Mouse (Mus musculus) frontal cortex, postnatal 36 days (tissue): Measurements from ENCODE around the gene Ccdc142.
A peak's percentile ranks its signal among the peaks of the same experiment; 100 is the strongest.

Experiments
- DNase-seq, 2 experiments: peaks; one replicate each; pipeline ENCODE4 v3.0.0; 2022; ENCODE audit warnings: low spot score in 2 of 2

Ccdc142 gene

DNA sequence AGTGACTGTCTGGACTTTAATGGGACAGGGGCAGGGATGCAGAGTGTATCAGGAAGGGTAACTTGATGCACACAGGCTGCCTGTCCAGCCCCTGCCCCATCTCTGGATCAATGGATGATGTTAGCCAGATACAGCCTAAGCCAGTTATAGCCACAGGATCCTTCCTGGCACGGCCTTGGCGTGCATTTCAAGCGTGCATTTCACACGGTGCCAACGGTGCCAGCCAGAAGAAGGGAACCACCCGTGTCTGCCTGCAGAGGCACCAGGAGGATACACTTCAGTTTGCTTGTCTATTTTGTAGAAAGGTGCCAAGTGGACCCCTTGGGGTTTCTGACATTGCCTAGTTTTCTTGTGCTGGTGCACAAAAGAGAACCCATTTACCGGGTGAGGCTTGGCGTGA, 38.6 kb downstream of the Ccdc142 start:
- DNase-seq: no peak

DNA sequence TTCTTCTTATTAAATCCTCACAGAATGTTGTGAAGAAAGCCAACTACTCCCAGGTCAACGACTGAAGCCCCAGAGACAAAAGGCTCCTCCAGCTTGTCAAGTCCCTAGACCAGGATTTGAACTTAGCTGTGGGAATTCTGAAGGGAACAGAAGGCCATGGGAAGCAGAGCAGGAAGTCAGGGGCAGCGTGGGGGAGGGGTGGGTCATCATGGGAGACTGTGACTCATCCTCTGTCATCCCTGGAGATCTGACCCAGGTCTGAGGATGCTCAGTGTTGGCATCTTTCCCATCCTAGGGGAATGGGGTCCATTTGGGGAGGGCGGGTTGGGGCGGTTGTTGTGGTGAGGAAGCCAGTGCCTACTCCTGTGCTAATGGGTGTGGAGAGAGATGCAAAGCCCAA, 40.2 kb downstream of the Ccdc142 start:
- no peak for DNase-seq

DNA sequence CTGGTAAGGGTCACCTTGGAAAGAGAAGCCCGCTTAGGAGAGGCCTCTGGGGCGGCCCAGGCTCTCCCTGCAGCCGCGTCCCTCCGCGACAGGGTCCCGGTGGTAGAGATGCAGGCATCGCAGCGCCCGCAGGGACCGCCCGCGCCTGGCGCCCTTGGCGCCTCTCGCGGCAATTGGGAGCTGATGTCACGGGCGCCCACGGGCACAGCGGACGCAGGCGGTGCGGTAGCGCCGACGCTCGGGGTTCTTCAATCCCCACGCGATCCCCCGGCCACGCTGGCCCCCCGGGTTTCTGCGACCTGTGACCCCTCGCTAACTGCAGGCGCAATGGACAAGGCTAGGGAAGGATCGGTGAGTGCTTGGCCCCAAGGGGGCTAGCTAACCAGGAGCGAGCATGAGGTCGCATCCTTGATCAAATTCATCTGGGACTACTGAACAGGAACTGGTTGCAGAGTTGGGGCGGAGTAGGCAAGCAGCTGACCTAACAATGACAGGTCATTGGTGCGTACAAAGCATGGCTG, 40.9 kb downstream of the Ccdc142 start:
- peak; percentile 72 to 76 for DNase-seq

DNA sequence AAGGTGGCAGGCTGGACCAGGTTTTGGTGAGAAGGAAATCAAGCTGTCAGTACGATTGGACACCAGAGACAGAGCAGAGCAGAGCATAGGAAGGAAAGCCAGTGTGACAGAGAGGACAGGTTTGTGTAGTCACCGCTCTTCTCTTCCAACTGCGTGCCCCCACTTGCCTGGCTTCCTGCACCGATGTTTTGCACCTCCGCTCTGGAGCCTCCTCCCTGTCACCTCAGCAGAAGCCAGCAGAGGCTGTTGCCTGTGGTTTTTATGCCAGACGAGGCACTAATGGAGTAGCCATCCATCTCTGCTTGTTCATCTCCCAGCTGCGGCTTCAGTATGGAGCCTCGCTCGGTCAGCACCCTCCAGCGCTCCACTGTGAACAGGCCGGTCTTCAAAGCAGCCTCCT, 41.5 kb downstream of the Ccdc142 start:
- peak; percentile 51 to 55 for DNase-seq

DNA sequence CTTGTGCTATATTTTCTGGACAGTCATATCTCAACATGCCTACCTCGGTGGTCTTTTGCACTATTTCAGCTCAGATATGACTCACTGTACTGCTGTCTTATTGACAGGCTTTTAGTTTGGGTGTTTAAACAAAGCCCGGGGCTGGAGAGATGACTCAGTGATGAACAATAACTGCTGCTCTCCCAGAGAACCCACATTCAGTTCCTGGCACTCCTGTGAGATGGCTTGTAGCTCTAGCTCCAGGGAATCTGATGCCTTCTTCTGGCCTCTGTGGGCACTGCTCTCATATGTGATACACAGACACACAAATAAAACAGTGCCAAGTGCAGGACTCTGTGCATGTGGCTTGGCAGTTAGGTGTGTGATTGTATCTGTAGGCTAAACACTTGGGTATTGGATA, 43.8 kb downstream of the Ccdc142 start:
- no peak for DNase-seq

DNA sequence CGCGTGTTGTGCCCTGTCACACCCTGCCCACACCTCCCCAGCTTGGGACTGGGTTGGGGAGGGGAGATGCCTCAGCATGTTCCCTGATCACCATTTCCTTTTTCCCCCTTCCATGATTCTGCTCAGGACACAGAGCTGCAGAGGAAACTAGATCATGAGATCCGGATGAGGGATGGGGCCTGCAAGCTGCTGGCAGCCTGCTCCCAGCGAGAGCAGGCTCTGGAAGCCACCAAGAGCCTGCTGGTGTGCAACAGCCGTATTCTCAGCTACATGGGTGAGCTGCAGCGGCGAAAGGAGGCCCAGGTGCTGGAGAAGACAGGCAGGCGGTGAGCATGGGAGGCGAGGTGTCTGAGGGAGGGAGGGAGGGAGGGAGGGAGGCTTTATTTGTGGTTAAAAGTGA, 44.4 kb downstream of the Ccdc142 start:
- DNase-seq: no peak

DNA sequence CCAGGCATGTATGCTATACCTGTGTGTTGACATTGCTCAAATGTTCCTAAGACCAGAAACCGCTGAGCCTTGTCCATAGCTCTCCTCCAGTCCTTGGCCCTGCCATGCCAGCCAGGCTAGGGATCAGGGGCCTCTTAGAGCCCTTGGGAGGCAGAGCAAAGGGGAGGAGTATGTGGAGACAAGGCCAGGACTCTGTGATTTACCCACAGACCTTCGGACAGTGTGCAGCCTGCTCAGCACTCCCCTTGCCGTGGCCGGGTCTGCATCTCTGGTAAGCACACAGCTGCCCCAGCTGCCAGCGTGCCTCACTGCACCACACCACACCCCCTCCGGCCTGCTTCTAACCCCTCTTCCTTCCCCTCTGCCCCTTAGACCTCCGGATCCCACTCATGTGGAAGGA, 45.9 kb downstream of the Ccdc142 start:
- no peak for DNase-seq

DNA sequence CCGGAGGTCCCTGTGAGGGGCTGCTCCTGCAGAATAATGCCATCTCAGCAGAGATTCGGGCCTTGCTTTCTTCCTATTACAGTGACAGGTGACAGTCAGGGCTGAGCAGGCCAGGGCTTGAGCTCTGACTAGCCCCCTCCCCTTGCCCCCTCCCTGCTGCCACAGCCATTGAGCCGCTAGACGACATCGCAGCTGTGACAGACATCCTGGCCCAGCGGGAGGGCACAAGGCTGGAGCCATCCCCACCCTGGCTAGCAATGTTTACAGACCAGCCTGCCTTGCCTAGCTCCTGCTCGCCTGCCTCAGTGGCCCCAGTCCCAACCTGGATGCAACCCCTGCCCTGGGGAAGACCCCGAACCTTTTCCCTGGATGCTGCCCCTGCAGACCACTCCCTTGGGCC, 50.3 kb downstream of the Ccdc142 start:
- no peak for DNase-seq

DNA sequence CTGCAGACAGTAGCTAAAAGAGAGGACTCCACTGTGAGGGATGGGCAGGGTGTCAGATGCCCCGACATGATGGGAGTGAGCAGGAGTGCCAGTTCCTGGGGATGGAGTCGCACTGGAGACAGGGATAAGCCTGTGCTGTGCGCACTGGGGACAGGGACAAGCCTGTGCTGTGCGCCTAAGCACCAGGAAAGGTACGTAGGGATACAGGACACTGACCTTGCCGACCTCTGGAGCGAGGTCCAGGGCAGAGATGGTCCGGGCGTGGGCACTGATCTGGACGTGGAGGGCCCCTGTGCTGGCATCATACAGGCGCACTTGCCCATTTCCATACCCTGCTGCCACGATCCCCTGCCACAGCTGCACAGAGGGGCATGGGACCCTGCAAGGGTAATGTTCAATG, 51.6 kb downstream of the Ccdc142 start:
- DNase-seq: no peak

DNA sequence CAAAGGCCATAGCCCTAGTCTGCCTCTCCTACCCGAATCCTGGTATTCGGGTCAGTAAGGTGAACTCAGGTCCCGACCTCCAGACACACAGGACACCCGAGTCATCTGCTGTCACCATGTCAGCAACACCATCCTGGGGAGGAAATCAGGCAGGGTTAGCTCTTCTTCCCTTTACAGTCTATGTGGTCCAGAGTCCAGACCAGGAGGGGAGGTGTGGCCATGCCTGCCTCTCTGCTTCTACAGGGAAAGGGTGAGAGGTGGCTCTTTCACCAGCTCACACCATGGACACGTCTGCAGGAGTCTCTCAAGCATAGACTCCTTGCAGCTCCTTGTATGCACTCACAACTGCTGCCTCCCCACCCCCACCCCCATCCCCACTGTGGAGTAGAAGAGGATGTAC, 52.1 kb downstream of the Ccdc142 start:
- DNase-seq: no peak

DNA sequence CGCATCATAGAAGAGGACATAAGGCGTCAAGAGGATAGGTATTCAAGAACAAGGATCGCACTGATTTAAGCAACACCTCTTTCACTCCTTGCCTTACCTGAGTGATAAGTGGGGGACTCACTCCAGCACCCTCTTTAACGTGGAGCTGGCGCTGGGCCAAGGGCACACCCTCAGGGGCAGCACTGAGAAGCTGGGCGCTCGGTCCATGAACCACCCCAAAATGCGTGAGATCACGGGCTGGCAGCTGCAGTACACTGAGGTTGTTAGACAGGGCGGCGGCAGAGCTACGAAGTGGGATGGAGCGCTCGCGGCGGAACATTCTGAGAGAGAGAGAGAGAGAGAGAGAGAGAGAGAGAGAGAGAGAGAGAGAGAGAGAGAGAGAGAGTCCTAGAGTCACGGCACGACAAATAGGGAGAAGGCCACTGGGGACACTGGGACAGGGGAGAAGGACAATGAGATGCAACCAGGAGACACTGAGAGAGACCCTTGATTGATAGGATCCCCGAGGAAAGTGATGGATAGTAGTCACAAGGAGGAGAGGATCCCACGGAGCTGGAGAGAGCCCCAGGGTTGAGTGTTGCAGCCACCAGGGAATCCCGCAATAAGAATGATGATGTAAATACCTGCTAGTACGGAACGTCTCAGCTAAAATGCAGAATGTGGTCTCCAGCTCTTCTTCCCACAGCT, 54.3 kb downstream of the Ccdc142 start:
- peak in 1 of 2 experiments; percentile 37 for DNase-seq

DNA sequence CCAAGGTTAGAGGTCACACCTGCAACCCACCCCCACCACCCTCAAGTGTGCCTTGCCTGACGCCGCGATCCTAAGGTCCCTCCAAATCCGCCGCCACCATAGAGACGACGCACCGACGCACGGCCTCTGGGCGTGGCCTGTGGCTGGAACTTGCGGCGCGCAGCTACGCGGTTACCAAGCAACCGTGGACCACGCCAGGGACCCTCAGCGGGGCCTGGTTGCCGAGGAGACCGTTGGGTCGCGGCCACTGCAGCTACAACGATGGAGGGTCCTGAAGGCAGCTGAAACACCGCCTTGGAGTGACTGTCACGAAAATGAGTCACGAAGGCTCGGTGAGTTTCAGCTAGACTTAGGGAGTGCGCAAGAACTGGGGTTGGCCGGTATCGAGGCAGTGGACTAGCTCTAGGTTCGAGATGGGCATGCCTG, 54.9 kb downstream of the Ccdc142 start, which contains the start of the genes Wdr54 and 1700003E16Rik:
Gene Wdr54, minus strand, starts transcription at position 139 of the 426 bp plus-strand sequence.
Gene 1700003E16Rik, plus strand, starts transcription at position 146 of the 426 bp plus-strand sequence.
- DNase-seq: peak; percentile 79
